Comparison of ENCODE assay signal across 25 mouse cellular contexts in the genomic region with DNA sequence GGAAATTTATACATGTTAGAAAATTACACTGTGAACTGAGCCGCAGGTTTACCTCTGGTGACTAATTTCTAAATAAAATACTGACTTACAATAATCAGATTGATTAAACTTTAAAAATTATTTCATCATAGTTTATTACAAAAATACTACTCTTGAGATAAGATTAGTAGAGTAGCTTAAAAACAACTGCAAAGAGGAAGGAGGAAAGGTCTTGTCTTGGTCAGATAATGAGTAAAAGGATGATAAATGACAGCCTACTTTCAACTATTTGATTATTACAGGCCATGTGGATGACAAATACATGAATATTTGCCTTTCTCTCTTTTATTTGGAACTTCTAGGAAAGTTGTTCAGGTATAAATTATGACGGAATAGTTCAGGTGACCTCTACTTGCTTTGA.
"Had no signal": no experiment of that assay in that cellular context is flagged by ENCODE, and none has a peak within 500 bp of the region (broad histone marks: within the 10 kb centered on the region; RNA-seq: fewer than 3 reads in every experiment).

No protein-coding gene starts in this region.

- DNase-seq: cerebellum, adult 9-10 months; cerebellum, adult 9-11 months; cerebellum, postnatal 10 days; cerebellum, postnatal 14 days; cerebellum, postnatal 25 days; cerebellum, postnatal 36 days; embryo, embryonic 11 days; forebrain, postnatal 0 days; gastrocnemius, adult 2 months; gastrocnemius, postnatal 10 days; gastrocnemius, postnatal 14 days; gastrocnemius, postnatal 25 days; gastrocnemius, postnatal 36 days; heart, adult 11 months; heart, adult 18-20 months; heart, adult 2 months had no signal

- H3K27me3 ChIP-seq: embryonic facial prominence, embryonic 12.5 days; embryonic facial prominence, embryonic 13.5 days; embryonic facial prominence, embryonic 15.5 days; forebrain, embryonic 12.5 days; forebrain, embryonic 13.5 days; forebrain, embryonic 15.5 days had no signal

- H3K36me3 ChIP-seq: embryonic facial prominence, embryonic 10.5 days; embryonic facial prominence, embryonic 12.5 days; embryonic facial prominence, embryonic 13.5 days; embryonic facial prominence, embryonic 15.5 days; forebrain, embryonic 10.5 days; forebrain, embryonic 12.5 days; forebrain, embryonic 15.5 days had no signal

- H3K9me3 ChIP-seq: embryonic facial prominence, embryonic 10.5 days; embryonic facial prominence, embryonic 12.5 days; embryonic facial prominence, embryonic 13.5 days; embryonic facial prominence, embryonic 15.5 days; forebrain, embryonic 10.5 days; forebrain, embryonic 12.5 days; forebrain, embryonic 13.5 days; forebrain, embryonic 15.5 days had no signal

- H3K27ac ChIP-seq: embryonic facial prominence, embryonic 10.5 days; embryonic facial prominence, embryonic 12.5 days; embryonic facial prominence, embryonic 13.5 days; embryonic facial prominence, embryonic 15.5 days; forebrain, embryonic 10.5 days; forebrain, embryonic 12.5 days; forebrain, embryonic 13.5 days; forebrain, embryonic 15.5 days; gastrocnemius, adult 2 months; heart, adult 2 months had no signal

- H3K4me3 ChIP-seq: embryonic facial prominence, embryonic 10.5 days; embryonic facial prominence, embryonic 12.5 days; embryonic facial prominence, embryonic 13.5 days; embryonic facial prominence, embryonic 15.5 days; erythroblast, embryonic 14.5 days; forebrain, embryonic 10.5 days; forebrain, embryonic 12.5 days; forebrain, embryonic 13.5 days; forebrain, embryonic 15.5 days; gastrocnemius, adult 2 months; heart, adult 2 months had no signal

- H3K4me1 ChIP-seq: embryonic facial prominence, embryonic 10.5 days; embryonic facial prominence, embryonic 12.5 days; embryonic facial prominence, embryonic 13.5 days; embryonic facial prominence, embryonic 15.5 days; forebrain, embryonic 10.5 days; forebrain, embryonic 12.5 days; forebrain, embryonic 13.5 days; forebrain, embryonic 15.5 days had no signal

- H3K9ac ChIP-seq: embryonic facial prominence, embryonic 12.5 days; embryonic facial prominence, embryonic 13.5 days; embryonic facial prominence, embryonic 15.5 days; forebrain, embryonic 12.5 days; forebrain, embryonic 13.5 days; forebrain, embryonic 15.5 days; forebrain, postnatal 0 days had no signal
